Mouse (Mus musculus) retina, postnatal 1 day (tissue): Measurements from ENCODE around the gene Ppp1r9b.

Source experiments
- DNase-seq: peaks from one replicate; pipeline ENCODE4 v3.0.0-alpha.2; 2012

The Ppp1r9b gene

DNA sequence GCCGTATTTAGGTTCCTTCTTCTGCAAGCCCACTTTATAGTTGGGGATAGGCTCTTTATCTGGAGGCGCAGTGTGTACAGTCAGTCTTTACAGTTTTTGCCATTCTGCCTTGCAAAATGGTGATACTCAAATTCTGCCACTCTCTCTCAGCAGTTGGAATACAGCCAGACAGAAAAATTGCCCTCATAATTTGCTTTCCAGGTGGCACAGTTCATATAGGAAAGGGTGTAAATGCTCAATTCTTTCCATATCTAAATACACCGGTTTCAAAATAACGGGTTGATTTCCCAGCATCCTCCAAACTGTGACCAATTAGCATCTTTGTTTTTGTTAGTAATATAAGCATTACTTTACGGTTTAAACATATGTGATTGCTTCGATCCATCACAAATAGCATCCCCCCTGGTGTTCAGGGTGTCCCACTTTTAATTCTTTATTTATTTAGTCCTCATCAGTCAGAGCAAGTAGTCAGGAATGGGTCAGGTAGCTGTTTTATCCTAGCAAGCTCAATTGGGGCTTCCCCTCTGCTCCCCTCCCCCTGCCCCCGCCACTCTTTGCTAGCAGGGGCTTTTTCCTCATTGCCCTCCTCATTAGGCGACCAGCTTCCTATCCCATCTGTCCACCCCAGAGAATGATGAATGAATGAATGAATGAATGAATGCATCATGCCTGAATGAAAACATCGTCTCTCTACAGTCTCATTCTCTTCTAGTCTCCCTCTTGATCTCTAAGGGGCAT, 12.5 kb upstream of the Ppp1r9b start:
- no peak for DNase-seq

DNA sequence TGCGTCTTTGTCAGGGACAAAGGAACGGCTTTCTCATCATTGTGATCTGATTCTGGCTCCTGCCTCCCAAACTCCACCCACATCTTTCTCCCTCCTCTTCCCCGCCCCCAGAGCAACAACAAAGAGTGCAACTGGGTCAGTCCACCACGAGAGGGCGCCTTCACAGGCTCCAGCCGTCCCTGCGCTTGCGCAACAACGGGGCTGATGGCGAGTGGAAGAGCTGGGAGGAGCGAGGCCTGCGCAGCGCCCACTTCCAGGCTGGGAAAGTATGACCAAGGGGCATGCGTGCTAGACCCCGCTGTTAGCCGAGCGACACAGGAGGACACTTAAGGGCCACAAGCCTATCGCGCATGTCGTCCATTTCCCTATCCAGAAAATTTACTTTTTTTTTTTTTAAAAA, 11.9 kb upstream of the Ppp1r9b start:
- DNase-seq: peak; percentile 98

DNA sequence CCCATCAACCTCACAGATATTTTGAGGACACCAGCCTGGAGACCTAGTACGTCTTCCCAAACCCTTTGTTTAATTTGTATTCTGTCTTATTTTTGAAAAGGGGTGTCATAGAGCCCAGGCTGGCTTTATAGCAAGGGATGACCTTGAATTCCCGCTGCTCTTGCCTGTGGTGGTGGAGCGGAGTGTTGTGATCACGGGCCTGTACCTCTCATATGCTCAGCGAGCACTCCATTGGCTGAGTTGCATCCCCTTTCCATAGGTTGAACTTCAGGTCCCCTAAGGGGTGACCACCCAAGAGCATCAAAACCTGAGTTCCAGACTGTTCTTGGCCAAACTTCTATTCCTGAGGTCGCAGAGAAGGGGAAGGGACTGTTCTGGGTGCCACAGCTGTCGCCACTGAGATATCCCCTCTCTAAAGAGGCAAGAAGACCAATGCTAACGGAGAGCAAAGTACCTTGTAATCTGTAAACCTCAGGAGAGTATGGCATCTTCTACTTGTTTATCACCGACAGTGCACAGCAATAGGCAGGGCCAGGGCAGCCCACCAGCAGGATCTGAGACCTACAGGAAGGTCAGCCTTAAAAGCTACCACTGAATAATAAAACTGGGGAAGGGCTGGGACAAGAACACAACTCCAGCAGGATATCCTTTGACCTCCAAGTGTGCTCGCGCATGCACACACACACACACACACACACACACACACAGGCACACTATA, 11.2 kb upstream of the Ppp1r9b start:
- no peak for DNase-seq

DNA sequence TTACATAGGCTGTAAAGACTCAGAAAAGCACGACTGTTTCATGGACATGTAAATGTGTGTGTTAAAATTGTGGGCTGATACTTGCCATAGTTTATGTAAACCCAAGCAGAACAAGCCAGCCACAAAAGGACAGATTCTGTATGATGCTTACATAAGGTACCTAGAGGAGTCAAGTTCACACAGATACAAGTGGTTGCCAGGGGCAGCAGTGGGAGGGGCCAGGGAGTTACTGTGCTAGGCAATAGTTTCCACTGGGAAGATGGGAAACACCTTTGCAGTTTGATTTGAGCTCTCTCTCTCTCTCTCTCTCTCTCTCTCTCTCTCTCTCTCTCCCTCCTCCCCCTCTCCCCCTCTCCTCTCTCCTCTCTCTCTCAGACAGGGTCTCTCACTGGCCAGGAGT, 5.7 kb upstream of the Ppp1r9b start:
- no peak for DNase-seq

DNA sequence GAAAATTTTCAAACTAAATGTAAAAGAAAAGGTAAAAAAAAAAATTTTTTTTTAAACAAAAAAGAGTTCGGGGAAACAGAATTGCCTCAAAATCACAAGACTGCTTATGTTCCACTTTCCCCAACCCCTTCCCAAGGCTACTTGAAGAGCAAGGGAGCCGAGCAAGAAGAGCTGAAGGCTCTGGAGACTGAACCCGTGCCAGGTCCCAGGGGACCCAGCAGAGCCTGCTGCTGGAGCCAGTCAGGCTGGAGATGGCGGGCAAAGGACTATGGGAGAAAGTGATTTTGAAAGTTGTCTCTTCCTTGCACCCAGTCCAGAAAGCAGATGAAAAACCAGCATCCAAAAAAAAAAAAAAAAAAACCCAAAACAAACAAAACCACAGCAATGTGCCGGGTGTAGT, 5.0 kb upstream of the Ppp1r9b start:
- DNase-seq: no peak

DNA sequence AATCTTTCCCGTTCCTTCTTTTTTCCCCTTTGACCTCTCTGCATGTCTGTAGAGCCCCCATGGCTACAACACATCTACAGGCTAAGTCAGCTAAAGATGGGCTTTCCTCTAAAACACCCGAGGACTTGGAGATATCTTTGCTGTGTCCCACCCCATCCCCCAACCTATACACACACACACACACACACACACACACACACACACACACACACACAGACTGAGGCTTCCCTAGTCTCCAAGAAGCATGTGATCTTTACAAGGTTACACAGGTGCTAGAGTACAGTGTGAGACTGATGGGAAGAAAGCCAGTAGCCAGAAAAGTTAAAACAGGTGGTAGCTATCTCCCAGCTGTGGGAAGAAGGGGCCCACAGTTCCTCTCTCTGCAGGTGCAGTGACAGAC, 4.4 kb upstream of the Ppp1r9b start:
- DNase-seq: no peak

DNA sequence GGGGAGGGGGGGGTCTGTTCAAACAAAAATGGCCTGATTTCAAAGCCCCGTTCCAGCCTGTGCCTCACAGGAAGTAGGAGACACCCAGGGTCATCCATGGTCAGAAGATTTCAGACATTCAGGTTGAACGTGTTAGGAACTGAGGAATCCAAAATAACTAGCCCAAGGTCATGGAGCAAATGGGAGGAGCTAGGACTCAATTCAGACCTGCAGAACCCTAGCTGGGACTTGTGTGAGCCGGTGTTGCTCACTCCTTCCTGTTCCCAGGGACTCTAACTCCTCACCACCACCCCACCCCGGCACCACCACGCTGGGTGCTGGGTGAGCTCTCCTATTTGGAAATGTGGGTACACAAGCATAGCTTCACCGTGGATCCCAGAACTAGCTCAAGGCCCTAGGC, 3.5 kb upstream of the Ppp1r9b start:
- no peak for DNase-seq

DNA sequence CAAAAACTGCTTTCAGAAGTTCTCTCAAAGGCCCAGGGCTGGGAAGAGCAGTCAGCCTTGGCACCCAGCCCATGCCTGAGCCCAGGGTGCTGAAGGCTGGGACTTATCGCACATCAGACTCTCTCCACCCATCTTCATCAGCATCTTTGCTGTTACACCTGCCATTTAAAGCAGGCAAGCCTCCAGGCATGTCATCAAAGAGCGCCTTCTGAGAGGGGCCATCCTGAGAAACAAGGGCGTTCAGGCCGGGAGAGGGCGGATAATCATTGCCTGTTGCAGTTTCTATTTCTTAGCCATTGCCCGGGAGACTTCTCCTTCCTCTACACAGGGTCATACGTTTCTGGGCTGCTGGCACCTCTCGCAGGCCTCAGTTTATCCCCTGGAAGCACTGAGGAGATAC, 3.0 kb upstream of the Ppp1r9b start:
- no peak for DNase-seq

DNA sequence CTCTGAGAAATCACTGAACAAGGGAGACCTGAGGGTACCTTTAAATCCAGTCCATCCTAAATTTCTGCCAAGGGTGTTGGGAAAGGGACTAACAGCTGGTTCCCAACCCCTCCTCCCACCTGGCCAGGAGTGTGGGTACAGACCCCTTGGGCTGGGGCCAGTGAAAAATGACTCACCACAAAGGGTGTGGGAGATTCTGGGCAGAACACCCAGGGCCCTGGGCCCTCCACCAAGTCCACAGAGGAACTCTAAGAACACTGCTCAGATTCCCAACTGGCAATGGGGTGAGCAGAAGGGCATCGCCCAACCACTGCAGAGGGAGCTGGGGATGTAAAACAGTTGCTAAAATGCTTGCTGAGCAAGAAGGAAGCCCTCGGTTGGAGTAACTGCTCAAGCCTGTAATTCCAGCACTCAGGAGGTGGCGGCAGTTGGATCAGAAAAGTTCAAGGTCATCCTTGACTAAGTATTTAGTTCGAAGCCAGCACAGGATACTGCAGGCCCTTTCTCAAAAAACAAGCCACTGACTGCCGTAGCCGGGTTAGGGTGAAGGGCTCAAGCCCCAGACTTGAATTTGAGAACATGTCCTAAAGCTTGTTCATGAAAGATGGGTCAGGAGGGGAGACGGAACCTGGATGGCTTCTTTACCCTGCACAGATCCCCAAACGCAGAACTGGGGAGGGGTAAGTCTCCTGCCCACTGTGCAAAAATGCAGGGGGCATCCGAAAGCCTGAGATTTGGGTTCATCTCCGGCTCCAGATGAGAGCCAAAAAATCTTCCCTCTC, 1.9 kb upstream of the Ppp1r9b start:
- DNase-seq: no peak

DNA sequence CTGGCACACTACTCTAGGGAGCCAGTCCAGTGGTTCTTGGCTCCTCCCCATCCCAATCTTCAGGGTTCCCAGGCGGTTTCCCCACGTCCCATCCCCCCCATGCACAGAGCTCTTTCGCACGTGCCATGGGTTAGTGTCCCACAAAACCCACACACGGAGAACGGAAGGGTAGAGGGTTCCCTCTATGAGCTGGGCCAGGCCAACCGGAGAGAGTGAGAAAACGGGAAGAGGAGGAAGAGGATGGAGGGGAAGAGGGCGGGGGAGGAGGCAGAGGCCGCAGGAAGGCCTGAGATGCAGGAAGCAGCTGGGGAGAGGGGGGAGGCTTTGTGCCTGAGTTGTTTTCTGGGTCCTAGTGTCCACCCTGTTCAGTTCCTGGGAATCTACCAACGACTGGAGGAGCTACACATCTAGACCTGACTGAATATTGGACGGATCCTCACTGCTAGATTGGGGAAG, 1.2 kb upstream of the Ppp1r9b start:
- DNase-seq: peak; percentile 96

DNA sequence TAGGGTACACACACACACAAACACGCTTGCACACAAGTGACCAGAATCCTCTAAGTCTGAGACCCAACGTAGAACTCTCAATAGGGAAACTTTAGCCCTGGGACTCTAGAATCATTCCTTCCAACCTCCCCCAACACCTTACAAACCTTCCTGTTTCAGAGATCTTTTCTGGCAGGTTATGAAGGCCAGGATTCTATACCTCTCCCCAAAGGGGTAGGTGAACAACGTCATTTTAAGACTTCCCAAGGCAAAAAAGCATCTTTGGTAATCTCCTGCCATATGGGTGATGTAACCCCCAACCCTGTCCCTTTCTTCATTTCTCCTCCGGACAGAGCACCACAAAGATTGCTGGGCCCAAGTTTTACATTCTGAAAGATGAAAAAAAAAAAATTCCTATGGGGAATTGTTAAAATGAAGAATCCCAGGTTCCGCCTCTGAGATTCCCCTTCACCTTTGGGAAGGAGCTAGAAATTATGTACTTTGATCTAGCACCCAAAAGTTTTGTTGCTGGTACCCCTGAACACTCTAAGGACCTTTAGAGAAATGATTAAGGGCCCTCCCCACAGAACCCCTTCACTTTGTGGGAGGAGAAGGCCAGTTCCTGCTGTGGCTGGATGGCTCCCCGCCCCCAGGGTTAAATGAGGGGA, 610 bp upstream of the Ppp1r9b start:
- DNase-seq: no peak

DNA sequence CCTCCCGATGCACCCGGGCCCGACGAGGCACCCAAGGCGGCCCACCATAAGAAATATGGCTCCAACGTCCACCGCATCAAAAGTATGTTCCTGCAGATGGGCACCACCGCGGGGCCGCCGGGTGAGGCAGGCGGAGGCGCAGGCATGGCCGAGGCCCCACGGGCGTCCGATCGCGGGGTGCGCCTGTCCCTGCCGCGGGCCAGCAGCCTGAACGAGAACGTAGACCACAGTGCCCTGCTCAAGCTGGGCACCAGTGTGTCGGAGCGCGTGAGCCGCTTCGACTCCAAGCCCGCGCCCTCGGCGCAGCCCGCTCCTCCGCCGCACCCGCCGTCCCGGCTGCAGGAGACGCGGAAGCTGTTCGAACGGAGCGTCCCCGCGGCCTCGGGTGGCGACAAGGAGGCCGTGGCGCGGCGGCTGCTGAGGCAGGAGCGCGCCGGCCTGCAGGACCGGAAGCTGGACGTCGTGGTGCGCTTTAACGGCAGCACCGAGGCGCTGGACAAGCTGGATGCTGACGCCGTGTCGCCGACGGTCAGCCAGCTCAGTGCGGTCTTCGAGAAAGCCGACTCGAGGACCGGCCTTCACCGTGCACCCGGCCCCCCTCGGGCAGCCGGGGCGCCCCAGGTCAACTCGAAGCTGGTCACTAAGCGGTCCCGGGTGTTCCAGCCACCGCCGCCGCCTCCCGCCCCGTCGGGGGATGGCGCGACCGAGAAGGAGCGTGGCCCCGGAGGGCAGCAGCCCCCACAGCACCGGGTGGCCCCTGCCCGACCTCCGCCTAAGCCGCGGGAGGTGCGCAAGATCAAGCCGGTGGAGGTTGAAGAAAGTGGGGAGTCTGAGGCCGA, 1.0 kb downstream of the Ppp1r9b start:
- peak; percentile 60 for DNase-seq

DNA sequence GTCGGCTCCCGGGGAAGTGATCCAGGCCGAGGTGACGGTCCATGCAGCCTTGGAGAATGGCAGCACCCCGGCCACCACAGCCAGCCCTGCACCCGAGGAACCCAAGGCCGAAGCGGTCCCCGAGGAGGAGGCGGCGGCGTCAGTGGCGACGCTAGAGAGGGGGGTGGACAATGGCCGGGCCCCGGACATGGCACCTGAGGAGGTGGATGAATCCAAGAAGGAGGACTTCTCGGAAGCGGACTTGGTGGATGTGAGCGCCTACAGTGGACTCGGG, 1.6 kb downstream of the Ppp1r9b start:
- DNase-seq: no peak

DNA sequence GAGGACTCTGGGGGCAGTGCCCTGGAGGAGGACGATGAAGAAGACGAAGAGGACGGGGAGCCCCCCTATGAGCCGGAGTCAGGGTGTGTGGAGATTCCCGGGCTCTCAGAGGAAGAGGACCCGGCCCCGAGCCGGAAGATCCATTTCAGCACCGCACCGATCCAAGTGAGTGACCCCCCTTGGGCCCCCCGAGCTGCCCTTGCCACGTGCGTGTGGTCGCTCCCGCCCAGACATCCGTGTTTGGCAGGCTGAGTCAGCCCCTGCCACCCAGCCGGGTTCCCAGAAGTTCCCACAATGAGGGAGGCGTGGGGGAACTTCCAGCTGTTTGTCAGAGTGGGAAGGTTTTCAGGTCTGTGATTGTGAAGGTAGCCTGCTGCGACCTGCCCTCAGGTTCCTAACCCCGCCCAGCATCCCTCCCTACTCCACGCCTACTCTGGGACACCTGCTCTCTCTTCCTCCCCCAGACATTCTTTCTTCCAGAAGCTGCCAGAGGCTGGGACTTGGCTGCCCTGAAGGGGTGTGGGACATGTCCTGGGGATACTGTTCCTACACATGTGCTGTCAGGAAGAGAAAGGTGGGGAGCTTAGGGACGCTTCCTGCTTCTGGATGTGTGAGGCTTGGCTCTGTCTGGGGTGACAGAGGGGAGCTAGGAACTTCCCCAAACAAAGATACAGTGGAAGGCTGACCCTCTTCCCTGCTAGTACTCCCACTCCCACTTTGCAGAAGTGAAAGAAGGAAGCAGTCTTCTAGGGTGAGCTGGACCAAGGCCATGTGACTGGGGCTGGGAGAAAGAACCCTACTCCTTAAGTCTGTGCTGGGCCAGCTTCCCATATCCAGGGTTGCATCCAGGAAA, 2.1 kb downstream of the Ppp1r9b start:
- peak; percentile 53 for DNase-seq

DNA sequence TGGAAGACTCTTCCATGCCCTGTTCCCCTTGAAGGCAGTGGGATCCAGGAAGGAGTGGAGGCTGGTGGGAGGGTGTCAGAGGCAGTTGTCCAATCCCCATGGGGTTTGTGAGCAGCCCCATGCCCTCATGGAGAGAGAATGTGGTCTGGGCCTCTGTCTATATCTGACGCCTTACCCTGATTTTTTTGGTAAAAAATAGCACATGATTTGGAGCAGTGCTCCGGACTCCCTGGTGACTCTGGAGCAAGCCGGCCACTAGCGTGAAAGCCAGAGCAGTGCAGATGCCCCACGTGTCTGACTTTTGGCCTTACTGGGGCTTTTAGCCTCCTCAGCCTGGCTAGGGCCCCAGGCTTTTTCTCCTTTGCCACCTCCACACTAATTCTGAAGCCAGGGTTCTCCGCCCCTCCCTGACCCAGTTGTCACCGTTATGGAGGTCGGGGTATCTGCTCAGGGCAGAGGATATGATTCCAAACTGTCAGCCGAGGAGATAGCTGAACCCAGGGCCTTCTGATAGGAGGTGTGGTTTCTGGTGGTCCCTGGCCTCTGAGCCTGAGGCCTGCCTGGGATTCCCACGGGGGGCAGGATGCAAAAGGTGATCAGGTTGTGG, 3.5 kb downstream of the Ppp1r9b start:
- peak; percentile 24 for DNase-seq

DNA sequence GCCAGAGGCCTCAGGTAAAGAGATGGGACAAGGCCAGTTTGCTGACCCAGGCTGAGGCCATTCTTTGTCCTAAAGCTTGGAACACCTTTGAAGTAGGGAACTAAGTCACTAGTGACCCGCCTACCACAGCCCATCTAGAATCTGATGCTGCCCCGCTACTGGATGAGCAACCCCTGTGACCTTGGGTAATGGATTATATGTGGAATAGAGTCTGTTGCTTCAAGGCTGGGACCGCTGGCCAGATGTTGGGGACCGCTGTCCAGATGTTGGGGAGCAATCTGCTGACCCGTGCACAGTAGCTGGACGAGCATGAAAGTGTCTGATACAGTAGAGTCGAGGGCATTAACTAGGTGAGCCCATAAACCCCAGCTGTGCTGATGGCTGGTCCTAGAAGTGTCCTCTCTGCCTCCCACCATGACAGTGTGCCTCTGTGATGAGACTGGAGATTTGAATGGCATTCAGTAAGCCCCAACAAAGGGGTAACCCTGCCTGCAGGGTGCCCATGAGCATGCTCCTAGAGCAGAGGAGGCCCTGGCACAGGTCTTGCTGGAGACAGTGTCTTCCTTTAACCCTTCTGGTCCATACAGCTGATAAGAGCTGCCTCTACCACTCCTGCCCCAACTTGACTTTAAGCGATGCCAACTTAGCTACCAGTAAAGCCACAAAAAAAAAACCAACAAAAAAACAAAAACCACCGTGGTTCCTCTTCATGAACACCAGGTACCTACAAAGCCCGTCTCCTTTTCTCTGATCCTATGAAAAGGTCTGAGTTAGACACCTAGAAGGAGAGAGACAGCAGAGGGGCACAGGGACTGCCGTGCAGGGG, 4.3 kb downstream of the Ppp1r9b start:
- DNase-seq: no peak

DNA sequence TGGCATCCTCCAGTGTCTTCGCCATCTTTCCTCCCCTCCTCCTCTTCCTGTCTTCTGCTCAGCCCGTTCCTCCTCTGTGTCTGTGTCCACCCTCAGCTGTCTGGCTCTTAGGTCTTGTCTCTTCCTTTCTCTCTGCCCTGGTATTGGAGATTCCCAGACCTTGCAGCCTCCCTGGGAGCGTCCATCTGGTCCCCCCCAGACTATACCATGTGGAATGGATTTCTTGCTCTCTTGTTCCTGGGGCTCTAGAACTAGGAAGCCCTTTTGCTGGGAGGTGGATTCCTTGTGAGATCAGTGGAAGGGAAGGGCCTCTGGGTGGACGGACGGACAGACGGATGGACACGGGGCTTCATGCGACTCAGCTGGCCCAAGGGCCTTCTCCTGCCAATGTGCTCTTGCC, 5.3 kb downstream of the Ppp1r9b start:
- no peak for DNase-seq

DNA sequence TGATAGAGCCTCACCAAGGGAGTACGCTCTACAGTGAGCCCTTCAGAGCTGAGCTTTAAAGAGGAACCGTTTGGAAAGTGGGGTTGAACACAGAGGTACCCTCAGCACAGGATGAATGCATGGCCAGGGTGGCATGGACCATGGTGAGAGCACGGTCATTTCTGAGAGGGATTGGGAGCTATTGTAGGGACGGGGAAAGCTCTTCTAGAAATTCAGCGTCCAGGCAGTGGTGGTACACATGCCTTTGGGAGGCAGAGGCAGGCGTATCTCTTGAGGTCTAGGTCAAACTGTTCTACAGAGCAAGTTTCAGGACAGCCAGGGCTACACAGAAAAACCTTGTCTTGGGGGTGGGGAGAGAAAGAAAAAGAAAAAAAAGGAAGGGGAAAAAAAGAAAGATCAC, 6.1 kb downstream of the Ppp1r9b start:
- no peak for DNase-seq

DNA sequence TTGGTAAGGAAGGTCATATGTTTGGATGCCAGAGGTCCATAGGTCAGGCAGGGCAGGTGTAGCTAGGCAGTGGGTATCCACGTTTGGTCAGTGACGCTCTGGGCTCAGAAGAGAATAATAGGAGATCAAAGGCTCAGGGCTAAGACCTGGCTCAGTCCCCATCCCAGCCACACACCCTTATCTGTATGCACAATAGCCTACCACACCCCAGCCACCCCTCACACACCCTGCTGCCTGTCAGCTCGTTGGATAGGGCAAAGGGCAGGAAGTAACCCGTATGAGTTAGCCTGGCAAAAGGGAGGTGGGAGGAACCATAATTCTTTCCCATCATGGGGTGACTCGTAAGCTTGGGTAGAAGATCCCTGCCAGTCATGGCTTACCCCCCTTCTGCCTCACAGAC, 6.8 kb downstream of the Ppp1r9b start:
- no peak for DNase-seq

DNA sequence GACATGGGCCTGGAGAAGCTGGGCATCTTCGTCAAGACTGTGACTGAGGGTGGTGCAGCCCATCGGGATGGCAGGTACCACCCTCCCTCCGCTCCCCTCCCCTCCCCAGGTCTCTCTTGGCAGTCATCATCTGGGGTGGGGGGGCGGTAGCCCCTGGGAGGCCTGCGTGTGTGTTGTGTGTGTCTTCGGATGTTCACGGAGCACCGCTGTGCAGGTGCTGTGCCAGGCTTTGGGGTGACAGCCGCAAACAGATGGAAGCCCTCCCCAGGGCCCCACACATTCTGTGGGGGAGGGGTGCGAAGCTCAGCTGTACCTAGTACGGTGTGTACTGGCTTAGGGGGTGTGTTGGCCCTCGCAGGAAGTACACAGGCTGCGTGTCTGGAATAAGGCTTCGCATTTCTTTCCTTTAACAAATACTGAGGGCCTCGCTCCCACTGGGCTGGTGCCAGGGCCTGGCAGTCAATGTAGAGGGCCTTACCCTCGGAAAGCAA, 7.3 kb downstream of the Ppp1r9b start:
- no peak for DNase-seq
